Mouse (Mus musculus) neutrophil, adult 5-6 weeks (primary cell): ENCODE measurements around the gene Trpm3. TPM values are rescaled to one million over a fixed set of nuclear protein-coding genes. Genes with fewer than 3 reads are reported as not detected.
"Not testable (repeated sequence)": the region's sequence is repeated elsewhere in the genome, so short reads cannot be mapped to it uniquely, and the experiment has no call there.

ENCODE experiments used
- ATAC-seq: fragments of 151-379, 151-347 bp; 2 replicates; pipeline ENCODE4 v1.8.0; 2017; ENCODE audit warnings: mild to moderate bottlenecking, moderate TSS enrichment; ENCODE audit not compliant: insufficient number of reproducible peaks, poor library complexity, low FRiP score, severe bottlenecking; ENCODE audit errors: extremely low read depth
- total RNA-seq: library from RNA; stranded (forward); fragments of 200-1000 nt; gene quantifications from 2 replicates; pipeline ENCODE4 v1.2.3, GENCODE M21; 2017

Trpm3 gene
- total RNA-seq, 1 experiment from 2014 or later, result not detected

DNA sequence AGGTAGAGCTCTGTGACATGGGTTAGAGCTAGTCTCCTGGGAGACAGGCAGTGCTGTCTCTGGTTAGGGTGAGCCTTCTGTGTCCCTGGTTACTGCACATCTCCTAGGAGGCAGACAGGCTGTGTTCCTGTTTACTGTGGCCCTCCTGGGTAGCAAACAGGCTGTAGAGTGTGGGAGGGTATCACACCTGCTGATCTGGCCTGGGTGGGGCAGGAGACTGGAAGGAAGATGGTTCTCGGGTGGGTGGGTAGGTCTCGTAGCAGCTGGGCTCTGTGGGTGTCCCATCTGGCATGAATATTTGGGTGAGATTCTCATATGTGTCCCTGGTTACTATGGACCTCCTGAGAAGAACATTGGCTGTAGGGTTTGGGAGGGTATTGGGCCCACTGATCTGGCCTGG lies 658.1 kb downstream of the Trpm3 start:
- no peak for ATAC-seq

GRCm38 (mm10) chr19:22800471-22800870 lies 661.6 kb downstream of the Trpm3 start:
- no peak for ATAC-seq

DNA sequence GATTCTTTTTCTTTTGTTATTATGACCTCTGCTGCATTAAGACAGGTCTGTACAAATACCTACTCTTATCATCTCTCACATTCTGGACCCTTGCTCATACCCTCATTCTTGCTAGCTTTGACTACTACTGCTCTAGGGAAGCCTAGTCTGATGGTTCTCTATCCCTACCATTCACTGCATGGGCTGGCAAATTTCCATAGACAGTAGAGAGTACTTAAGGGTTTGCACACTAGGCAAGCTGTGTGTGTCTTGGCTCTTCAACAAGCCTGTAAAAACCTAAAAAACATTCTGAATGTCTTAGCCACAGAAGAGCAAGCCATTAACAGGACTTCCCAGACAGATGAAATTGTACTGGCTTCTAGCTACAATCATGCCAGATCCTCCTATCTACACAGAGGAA lies 664.5 kb downstream of the Trpm3 start:
- no peak for ATAC-seq

DNA sequence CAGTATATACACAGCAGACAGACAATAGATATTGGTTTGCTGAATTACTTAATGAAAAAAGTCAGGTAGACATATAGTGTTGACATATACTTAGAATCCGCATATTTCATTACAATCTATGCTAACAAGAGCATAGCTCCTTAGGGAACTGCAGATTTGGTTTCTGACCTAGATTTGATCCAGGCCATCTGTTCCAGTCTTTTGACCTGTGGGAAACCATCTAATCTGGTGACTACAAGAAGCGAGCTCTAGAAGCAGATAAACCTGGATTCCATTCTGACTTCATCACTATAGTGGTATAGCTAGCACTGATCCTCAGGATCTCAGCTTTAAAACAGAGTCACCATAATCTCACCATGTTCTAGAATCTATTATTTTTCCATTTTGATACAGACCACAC lies 665.5 kb downstream of the Trpm3 start:
- no peak for ATAC-seq

GRCm38 (mm10) chr19:22810247-22810646 lies 671.4 kb downstream of the Trpm3 start:
- ATAC-seq, result no peak

DNA sequence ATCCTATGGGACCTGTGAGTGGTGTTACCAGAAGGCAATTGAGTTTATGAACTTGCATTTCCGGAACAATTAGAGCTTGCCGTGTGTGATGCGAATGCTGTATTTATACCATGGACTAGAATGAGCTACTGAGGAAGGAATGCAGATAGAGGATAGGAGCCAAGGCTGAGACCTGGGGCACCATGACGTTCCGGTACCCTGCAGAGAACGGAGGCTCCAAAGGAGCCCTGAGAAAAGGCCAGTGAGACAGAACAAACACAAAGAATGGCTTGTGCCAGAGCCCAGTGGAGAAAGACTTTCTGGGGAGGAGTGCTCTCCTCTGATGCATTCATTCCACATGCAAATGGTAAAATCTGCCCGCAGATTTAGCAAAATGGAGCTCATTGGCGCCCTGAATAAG lies 682.9 kb downstream of the Trpm3 start:
- no peak for ATAC-seq

DNA sequence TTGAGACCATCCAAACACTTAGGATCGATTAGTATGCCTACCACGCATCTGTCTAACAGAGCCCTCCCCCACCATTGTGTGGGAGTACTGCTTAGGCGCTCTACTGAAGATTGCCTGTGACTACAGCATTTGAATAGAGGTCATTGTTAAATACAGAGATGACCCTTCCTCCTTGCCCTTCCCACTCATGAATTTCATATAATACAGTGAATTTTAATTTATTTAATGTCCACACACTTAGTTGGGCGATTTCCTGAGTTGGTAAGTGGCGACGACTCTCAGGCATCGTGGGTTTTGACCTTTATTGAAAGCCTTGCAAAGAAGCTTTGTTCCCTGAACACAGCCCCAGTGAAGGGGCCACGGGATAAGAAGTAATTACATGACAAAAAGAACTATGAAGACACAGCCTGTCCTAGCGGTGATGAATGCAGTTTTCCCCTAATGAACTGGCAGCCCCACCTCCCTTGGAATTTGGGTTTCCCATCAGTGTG lies 684.7 kb downstream of the Trpm3 start:
- no peak for ATAC-seq

GRCm38 (mm10) chr19:22825812-22826211 lies 687.0 kb downstream of the Trpm3 start:
- ATAC-seq, result no peak

- no peak for ATAC-seq
Measured at GRCm38 (mm10) chr19:22828198-22828742, 689.4 kb downstream of the Trpm3 start.

DNA sequence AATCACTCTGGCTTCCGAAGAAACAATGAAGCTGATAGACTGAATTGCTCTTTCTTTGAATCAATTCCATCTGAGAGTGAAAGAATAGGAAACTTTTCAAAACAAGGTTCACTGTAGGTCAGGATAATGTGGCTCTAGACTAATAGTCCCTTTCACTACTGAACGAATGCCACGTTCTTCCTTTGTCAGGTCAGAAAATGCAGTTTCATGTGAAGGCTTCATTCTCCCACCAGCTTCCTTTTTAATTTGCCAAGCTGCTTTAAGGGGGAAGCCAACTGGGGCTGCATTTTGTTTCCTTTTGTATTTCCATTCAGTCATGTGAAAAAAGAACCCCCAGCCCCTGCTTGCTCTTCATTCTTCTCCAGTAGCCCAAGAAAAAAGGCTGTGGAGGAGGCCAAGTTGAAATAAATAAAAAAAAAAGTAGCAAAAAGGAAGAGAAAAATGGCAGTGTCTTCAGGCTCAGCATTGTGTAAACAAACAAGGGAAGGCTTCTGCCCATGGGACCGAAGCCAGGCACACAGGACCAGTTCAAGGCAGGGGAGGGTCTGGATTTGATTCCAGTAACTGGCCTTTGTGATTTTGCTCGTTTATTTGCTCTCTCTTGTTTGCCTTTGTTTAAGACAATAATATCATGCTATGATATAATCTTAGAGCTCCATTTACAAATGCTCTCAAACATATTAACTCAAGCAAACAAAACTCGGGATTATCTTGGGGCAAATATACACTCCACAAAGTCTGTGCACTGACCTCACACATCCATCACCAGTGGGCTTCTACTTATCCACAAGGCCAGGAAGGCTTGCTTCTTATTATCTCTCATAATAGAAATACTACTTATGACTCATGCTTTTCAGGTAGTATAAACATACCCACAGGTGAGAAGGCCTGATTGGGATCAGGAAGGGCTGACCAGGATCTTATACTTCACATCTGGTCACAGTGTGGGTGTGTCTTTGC lies 702.5 kb downstream of the Trpm3 start:
- no peak for ATAC-seq

GRCm38 (mm10) chr19:22842697-22843096 lies 703.9 kb downstream of the Trpm3 start:
- no peak for ATAC-seq

- ATAC-seq, result no peak
Measured at GRCm38 (mm10) chr19:22847696-22848095, 708.9 kb downstream of the Trpm3 start.

DNA sequence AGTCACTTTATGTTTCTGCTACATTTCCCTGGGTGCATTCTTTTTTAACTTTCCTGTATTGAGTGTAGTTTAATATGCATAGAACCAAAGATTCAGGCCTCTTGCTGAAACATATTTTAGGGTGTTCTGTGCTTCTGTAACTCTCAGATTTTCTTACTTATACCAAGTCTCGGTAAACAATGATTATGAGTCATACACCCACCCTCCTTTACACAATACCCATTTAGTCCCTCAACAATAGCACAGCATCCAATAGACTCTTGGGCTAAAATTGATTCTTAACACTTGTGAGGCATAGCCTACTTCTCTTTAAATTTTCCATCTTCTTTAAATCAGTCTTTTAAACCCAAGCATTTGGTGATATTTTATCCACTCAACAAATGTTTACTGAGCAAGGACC lies 709.4 kb downstream of the Trpm3 start:
- no peak for ATAC-seq

DNA sequence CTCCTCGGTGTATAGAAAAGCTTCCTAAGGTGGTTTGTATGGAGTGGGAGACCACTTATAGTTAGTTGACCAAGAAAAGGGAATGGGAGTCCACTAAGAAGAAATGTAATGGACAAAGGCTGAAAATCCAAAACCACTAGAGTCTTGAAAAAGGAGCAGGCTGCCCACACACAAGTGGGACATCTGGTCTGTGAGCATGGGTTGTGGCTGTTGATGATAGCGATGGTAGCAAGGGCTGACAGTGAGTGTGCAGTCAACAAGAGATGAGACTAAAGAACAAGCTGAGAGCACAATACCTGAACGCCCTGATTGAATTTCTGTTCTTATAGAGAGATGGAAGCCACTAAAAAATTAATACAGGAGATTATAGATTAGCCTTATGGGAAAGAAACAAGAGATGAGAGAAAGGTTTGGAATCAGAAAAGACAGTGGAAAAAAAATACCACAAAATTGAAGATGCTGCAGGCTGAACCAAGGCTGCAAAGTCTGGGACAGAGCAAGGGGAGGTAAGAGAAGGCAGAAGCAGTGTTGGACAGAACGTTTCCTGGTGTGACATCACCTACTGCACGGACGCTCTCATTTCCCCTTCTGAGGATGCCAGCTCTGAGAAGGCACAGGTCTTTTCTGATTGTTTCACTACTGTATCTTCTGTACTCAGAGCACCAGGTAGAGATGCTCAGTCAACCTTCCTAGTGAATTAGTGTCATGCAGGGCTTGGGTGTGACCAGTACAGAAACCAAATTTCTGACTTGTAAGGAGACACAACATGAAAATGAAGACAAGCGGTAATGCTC lies 710.1 kb downstream of the Trpm3 start:
- ATAC-seq, result no peak

DNA sequence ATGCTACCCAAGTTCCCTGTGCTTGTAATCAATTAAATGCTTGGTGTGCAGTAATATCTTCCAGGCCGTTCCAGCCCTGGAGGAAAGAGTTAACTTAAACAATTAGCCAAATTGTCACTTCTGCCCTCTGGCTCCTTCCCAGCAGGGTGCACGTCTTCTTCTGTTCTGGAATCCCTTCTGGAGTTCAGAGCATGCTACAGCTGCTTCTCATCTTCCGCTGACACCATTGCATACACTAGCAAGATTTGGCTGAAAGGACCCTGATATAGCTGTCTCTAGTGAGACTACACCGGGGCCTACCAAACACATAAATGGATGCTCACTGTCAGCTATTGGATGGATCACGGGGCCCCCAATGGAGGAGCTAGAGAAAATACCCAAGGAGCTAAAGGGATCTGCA lies 712.6 kb downstream of the Trpm3 start:
- ATAC-seq, result not testable (repeated sequence)

- no peak for ATAC-seq
Measured at GRCm38 (mm10) chr19:22859644-22860043, 720.8 kb downstream of the Trpm3 start.

DNA sequence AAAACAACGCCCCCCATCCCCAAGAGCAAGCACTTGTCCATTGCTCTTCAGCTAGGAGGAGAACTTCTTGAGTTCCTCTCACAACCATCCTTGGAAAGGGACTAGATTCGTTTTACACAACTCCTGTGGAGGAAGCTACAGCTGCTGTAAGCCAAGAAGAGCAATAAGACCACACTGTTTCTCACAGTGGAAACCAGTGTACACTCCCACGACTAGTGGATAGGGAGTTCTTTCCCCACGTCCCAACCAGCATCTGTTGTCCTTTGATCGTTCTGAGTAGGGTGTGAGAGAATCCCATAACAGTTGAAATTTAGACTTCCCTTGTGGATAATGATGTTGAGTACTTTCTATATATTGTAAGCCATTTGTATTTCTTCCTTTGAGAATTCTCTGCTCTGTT lies 728.6 kb downstream of the Trpm3 start:
- ATAC-seq, result no peak

DNA sequence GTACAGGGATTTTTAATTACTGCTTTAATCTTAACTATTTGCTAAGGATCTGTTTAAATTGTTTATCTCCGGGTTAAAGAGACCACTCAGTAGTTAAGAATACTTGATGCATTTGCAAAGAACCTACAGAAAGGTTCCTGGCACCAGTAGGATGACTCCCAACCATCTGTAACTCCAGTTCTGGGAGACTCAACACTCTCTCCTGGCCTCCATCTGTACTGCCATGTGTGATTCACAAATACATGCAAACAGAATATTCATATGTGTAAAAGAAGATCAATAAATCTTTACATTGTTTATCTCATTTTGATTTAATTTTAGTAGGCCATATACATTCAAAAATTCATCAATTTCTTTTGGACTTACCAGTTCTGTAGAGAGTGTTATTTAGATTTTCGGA lies 731.0 kb downstream of the Trpm3 start:
- ATAC-seq, result no peak

DNA sequence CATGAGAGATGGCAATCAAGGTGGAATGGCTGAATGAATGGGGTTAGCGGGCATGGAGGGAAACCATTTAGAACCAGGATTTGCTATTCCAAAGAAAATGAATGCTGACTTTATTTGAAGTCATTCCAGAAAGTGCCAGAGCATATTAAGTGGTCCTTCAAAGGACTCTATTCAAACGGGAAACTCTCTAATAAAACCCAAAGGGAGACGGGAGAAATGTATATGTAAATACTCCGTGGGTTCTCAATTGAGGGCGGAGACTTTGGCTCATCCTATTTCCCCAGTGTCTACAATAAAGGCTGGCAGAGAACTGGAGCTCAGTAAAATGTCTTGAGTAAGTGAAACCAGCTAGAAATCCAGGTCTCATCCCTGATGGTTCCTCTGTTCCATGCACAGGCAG lies 733.6 kb downstream of the Trpm3 start:
- no peak for ATAC-seq

- no peak for ATAC-seq
Measured at GRCm38 (mm10) chr19:22880199-22880598, 741.4 kb downstream of the Trpm3 start.
